Mouse (Mus musculus): ENCODE measurements around the gene Syvn1.

- peak; percentile 94 for TF ChIP-seq POLR2A (IDR thresholded peaks at IDR 0.05; ENCODE audit: extremely low read depth, insufficient read depth, low read length)
- no peak for TF ChIP-seq CTCF (IDR thresholded peaks at IDR 0.05; ENCODE audit: low read depth, low read length)
Observed at GRCm38 (mm10) chr19:6057313-6058096, 11.1 kb downstream of the Syvn1 start, which contains the start of the genes Mrpl49 and Fau.

All from liver, adult 2 months (tissue).